Mouse (Mus musculus) limb, embryonic 13.5 days (tissue): ENCODE measurements around the gene Rere. TPM values are rescaled to one million over a fixed set of nuclear protein-coding genes. Genes with fewer than 3 reads are reported as not detected.

Experiments
- ATAC-seq: fragments of 200-750 bp; cut with Nextera tagmentation; 2 replicates; pipeline ENCODE4 v1.8.0; 2017; ENCODE audit warnings: low read depth, moderate number of reproducible peaks, moderate TSS enrichment; ENCODE audit not compliant: low FRiP score
- H3K27ac ChIP-seq: fragments of 300-500 bp; sonication (generic); 2 replicates; pipeline ENCODE4 v1.5.1; 2015; ENCODE audit warnings: inconsistent platforms, mild to moderate bottlenecking, moderate library complexity
- H3K27me3 ChIP-seq: fragments of 300-500 bp; sonication (generic); 2 replicates; pipeline ENCODE4 v1.6.1; 2015; ENCODE audit warnings: mild to moderate bottlenecking, inconsistent platforms
- H3K36me3 ChIP-seq: fragments of 300-500 bp; sonication (generic); 2 replicates; pipeline ENCODE4 v1.6.1; 2015; ENCODE audit warnings: inconsistent platforms, mild to moderate bottlenecking, moderate library complexity
- H3K4me1 ChIP-seq: fragments of 300-500 bp; sonication (generic); 2 replicates; pipeline ENCODE4 v1.6.1; 2015; ENCODE audit warnings: inconsistent platforms
- H3K4me2 ChIP-seq: fragments of 300-500 bp; sonication (generic); replicated peaks from 2 replicates; pipeline ENCODE4 v1.6.1; 2015; ENCODE audit warnings: inconsistent platforms, mild to moderate bottlenecking, moderate library complexity
- H3K4me3 ChIP-seq: fragments of 300-500 bp; sonication (generic); 2 replicates; pipeline ENCODE4 v1.5.1; 2015; ENCODE audit warnings: moderate library complexity, mild to moderate bottlenecking, inconsistent platforms
- H3K9ac ChIP-seq: fragments of 300-500 bp; sonication (generic); 2 replicates; pipeline ENCODE4 v1.6.1; 2015; ENCODE audit warnings: mild to moderate bottlenecking, inconsistent platforms
- H3K9me3 ChIP-seq: fragments of 300-500 bp; sonication (generic); 2 replicates; pipeline ENCODE4 v1.6.1; 2016; ENCODE audit warnings: inconsistent platforms
- WGBS: fragments of 180-500 bp; shearing (Covaris S2); methylation state at CpG from one replicate; pipeline ENCODE4 v1.1.7; 2015; 5-methylcytosine and 5-hydroxymethylcytosine counted together
- polyA plus RNA-seq: library from polyadenylated mRNA; unstranded; fragments of >200 nt; fragmentation: Nextera tagmentation; extraction: Ambion mirVana; gene quantifications from 2 replicates; pipeline ENCODE4 v1.2.1, GENCODE M21; 2015

The Rere gene
- polyA plus RNA-seq, 1 experiment from 2014 or later = 24.2 TPM

DNA sequence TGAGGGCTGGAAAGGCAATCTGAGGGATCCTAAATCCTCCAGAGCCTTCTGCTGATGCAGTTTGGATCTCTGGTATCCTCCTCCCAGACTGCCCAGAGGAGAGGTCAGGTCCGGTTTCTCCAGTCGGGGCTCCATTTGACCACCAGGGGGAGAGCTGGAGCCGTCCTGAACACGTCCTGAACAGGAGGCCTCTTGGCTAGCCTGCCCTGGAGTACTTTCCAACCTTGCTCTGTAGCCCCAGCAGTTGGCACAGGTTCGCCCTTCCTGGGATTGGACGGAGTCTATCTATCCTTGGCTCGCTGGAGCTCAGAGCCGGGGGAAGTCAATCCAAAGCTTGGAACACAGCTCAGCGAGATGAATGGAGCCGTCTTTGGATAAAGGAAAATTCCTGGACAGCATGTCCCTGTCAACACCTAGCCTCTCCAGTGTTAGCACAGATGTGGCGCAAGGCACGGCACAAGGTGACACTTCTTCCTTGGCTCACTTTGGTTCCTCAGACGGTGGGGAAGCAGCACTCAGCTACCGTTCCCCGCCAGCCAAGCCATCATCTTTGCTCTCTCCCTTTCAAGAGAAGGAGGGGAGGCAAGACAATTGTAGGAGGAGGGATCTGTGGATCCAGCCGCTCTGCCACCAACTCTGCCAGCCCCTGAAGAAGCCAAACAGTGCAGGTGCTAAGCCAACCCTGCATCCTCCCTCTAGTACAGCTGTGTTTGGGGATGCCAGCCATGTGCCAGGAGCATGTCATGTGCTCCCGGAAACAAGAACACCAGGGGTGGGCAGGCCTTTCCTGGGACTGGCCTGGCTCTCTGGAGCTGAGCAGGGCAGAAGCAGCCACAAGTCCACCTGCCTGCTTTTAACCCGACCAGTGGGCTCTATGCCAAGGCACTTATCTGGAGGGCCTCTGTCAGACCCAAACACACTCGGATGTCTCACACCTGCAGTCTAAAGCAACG, 23.9 kb upstream of the Rere start:
- Histone ChIP-seq H3K9me3 (no peaks in the 10 kb centered on the region), H3K4me2 (no peak overlapping the region), H3K4me1 (peaks cover 16% of the 10 kb centered on the region), H3K4me3 (no peak overlapping the region), H3K9ac (peak overlapping the region; percentile 13; the same call in 1 of the 2 replicates), H3K36me3 (no peaks in the 10 kb centered on the region), H3K27ac (peak overlapping the region; percentile 65; the same call in 1 of the 2 replicates), H3K27me3 (no peaks in the 10 kb centered on the region)
- ATAC-seq = peak; percentile 46; the same call in 1 of the 2 replicates
- WGBS = 52% methylated on average over 20 of the region's 20 CpGs

DNA sequence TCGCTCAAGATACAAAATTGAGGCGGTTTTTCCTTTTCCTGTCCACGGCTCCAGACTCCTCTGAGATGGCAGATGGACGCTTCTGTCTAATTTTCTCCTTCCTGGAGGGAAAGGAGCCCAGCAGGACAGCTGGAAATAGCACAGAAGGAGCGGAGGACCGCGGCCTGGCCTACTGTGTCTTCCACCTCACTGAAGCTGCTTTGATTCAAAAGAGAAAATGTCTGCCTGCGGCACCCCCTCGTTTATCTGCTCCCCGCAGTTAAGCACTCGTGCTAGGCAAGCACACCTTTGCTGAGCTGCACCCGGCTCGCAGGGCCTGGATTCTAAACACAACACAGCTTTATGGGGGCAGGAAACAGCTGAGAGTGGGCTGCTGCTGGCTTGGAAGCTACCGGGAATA, 23.1 kb upstream of the Rere start:
- no peaks in the 10 kb centered on the region for H3K27me3 ChIP-seq
- ATAC-seq = no peak
- H3K9ac ChIP-seq = peak overlapping the region; percentile 13; the same call in 1 of the 2 replicates
- H3K4me1 ChIP-seq = peaks cover 16% of the 10 kb centered on the region
- no peak overlapping the region; the same call in 1 of the 2 replicates for H3K27ac ChIP-seq
- H3K36me3 ChIP-seq = no peaks in the 10 kb centered on the region
- 62% methylated on average over 14 of the region's 14 CpGs for WGBS
- no peak overlapping the region for H3K4me2 ChIP-seq
- H3K9me3 ChIP-seq = no peaks in the 10 kb centered on the region
- H3K4me3 ChIP-seq = no peak overlapping the region

- Histone ChIP-seq H3K9ac (no peak overlapping the region), H3K36me3 (no peaks in the 10 kb centered on the region), H3K27ac (no peak overlapping the region), H3K27me3 (no peaks in the 10 kb centered on the region), H3K4me2 (no peak overlapping the region), H3K9me3 (no peaks in the 10 kb centered on the region), H3K4me3 (no peak overlapping the region), H3K4me1 (peaks cover 22% of the 10 kb centered on the region)
- ATAC-seq = no peak
- 93% methylated on average over 7 of the region's 7 CpGs for WGBS
These were observed 21.9 kb upstream of the Rere start for GRCm38 (mm10) chr4:150259577-150259976.

GRCm38 (mm10) chr4:150260111-150260510, 21.3 kb upstream of the Rere start:
- Histone ChIP-seq H3K9ac (no peak overlapping the region), H3K9me3 (no peaks in the 10 kb centered on the region), H3K4me3 (no peak overlapping the region), H3K36me3 (no peaks in the 10 kb centered on the region), H3K4me2 (no peak overlapping the region), H3K27ac (no peak overlapping the region), H3K4me1 (peaks cover 22% of the 10 kb centered on the region), H3K27me3 (no peaks in the 10 kb centered on the region)
- whole genome bisulfite sequencing = 69% methylated on average over 7 of the region's 7 CpGs
- ATAC-seq = no peak

GRCm38 (mm10) chr4:150260745-150261144, 20.7 kb upstream of the Rere start:
- no peak overlapping the region for H3K4me3 ChIP-seq
- no peak overlapping the region for H3K9ac ChIP-seq
- WGBS = 43% methylated on average over 6 of the region's 6 CpGs
- no peaks in the 10 kb centered on the region for H3K36me3 ChIP-seq
- H3K9me3 ChIP-seq = no peaks in the 10 kb centered on the region
- no peak for ATAC-seq
- H3K4me1 ChIP-seq = peaks cover 22% of the 10 kb centered on the region
- no peak overlapping the region for H3K4me2 ChIP-seq
- no peak overlapping the region for H3K27ac ChIP-seq
- H3K27me3 ChIP-seq = no peaks in the 10 kb centered on the region

DNA sequence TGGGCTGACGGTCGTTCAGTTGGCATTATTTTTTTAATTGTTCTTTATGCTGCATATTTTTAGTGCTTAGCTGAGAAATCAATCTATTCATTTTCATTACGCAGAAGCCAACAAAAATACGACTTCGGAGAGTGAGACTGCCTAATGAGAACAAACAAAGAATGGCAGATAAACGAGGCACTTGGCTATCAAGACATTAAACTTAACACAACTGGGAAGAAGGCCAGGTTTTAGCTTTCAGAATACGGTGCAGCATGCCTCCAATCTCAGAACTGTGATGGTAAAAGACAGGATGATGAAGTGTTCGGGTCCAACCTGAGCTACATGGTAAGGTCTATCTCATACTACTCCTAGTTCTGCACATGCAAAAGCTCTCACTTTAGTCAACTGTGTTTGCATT, 19.1 kb upstream of the Rere start:
- Histone ChIP-seq H3K9me3 (no peaks in the 10 kb centered on the region), H3K4me3 (no peak overlapping the region), H3K27ac (no peak overlapping the region), H3K27me3 (no peaks in the 10 kb centered on the region), H3K36me3 (no peaks in the 10 kb centered on the region), H3K9ac (no peak overlapping the region), H3K4me2 (no peak overlapping the region), H3K4me1 (peaks cover 21% of the 10 kb centered on the region)
- WGBS = 79% methylated on average over 8 of the region's 8 CpGs
- no peak for ATAC-seq

GRCm38 (mm10) chr4:150264903-150265302, 16.5 kb upstream of the Rere start:
- Histone ChIP-seq H3K27me3 (no peaks in the 10 kb centered on the region), H3K9me3 (no peaks in the 10 kb centered on the region), H3K4me2 (no peak overlapping the region), H3K4me1 (peaks cover 18% of the 10 kb centered on the region), H3K27ac (no peak overlapping the region), H3K4me3 (no peak overlapping the region), H3K36me3 (no peaks in the 10 kb centered on the region), H3K9ac (no peak overlapping the region)
- no peak for ATAC-seq
- WGBS = 49% methylated on average over 7 of the region's 7 CpGs

DNA sequence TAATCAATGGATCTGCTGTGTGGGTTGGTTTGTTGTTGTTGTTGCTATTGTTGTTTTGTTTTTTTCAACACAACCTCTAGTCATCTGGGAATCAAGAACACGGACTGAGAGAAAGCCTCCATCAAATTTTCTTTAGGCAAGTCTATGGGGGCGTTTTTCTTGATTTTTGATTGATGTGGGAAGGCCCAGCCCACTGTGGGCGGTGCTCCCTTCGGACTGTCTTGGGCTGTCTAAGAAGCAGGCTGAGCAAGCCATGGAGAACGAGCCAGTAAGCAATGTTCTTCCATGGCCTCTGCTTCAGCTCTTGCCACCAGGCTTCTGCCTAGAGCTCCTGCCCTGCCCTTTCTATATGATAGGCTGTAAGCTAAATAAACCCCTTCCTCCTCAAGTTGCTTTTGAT, 16.0 kb upstream of the Rere start:
- no peaks in the 10 kb centered on the region for H3K9me3 ChIP-seq
- 70% methylated on average over 5 of the region's 5 CpGs for WGBS
- no peak overlapping the region for H3K4me2 ChIP-seq
- H3K27ac ChIP-seq = no peak overlapping the region
- no peaks in the 10 kb centered on the region for H3K36me3 ChIP-seq
- H3K27me3 ChIP-seq = no peaks in the 10 kb centered on the region
- no peak overlapping the region for H3K9ac ChIP-seq
- no peak overlapping the region for H3K4me3 ChIP-seq
- ATAC-seq = no peak
- H3K4me1 ChIP-seq = peaks cover 23% of the 10 kb centered on the region

- peaks cover 24% of the 10 kb centered on the region for H3K4me1 ChIP-seq
- H3K36me3 ChIP-seq = no peaks in the 10 kb centered on the region
- H3K9ac ChIP-seq = no peak overlapping the region
- H3K4me3 ChIP-seq = no peak overlapping the region
- ATAC-seq = no peak
- no peaks in the 10 kb centered on the region for H3K27me3 ChIP-seq
- no peak overlapping the region for H3K27ac ChIP-seq
- no peak overlapping the region for H3K4me2 ChIP-seq
- H3K9me3 ChIP-seq = no peaks in the 10 kb centered on the region
- 76% methylated on average over 21 of the region's 21 CpGs for whole genome bisulfite sequencing
These were observed 14.7 kb upstream of the Rere start for GRCm38 (mm10) chr4:150266655-150267223.

- no peak overlapping the region for H3K9ac ChIP-seq
- peak overlapping the region; percentile 52; the same call in 1 of the 2 replicates for H3K27ac ChIP-seq
- no peak overlapping the region for H3K4me2 ChIP-seq
- ATAC-seq = no peak
- H3K4me1 ChIP-seq = peaks cover 41% of the 10 kb centered on the region
- H3K27me3 ChIP-seq = no peaks in the 10 kb centered on the region
- no peaks in the 10 kb centered on the region for H3K9me3 ChIP-seq
- 83% methylated on average over 33 of the region's 33 CpGs for WGBS
- no peak overlapping the region for H3K4me3 ChIP-seq
- no peaks in the 10 kb centered on the region for H3K36me3 ChIP-seq
These were observed 12.5 kb upstream of the Rere start for GRCm38 (mm10) chr4:150268674-150269653.

GRCm38 (mm10) chr4:150269679-150270078, 11.8 kb upstream of the Rere start:
- Histone ChIP-seq H3K27ac (peak overlapping the region; percentile 63; the same call in 1 of the 2 replicates), H3K4me3 (no peak overlapping the region), H3K9ac (no peak overlapping the region; the same call in 1 of the 2 replicates)

More at GRCm38 (mm10) chr4:150269679-150270078, 11.8 kb upstream of the Rere start:
- Histone ChIP-seq H3K36me3 (no peaks in the 10 kb centered on the region), H3K27me3 (no peaks in the 10 kb centered on the region), H3K4me2 (peak overlapping the region; percentile 38; the same call in 1 of the 2 replicates), H3K9me3 (no peaks in the 10 kb centered on the region), H3K4me1 (peaks cover 35% of the 10 kb centered on the region)
- no peak for ATAC-seq
- WGBS = 8% methylated on average over 6 of the region's 7 CpGs
